Mouse (Mus musculus): ENCODE data around the gene Gipc3.

GRCm38 (mm10) chr10:81286586-81286985, 56.5 kb downstream of the Gipc3 start:
- TF ChIP-seq EP300 (optimal IDR thresholded peaks at IDR 0.05) (no peak), CTCF (IDR thresholded peaks at IDR 0.05; ENCODE audit: low read depth) (no peak)

All from stomach, postnatal 0 days (tissue).